Mouse (Mus musculus) adrenal gland, postnatal 14 days (tissue): ENCODE measurements around the gene Cds2. TPM values are rescaled to one million over a fixed set of nuclear protein-coding genes. Genes with fewer than 3 reads are reported as not detected.
"Not testable (repeated sequence)": the region's sequence is repeated elsewhere in the genome, so short reads cannot be mapped to it uniquely, and the experiment has no call there.

ENCODE experiments used
- DNase-seq: peaks from one replicate; pipeline ENCODE4 v3.0.0; 2021; ENCODE audit warnings: mixed read lengths
- total RNA-seq: library from RNA; stranded (reverse); gene quantifications from 2 replicates; pipeline ENCODE4 v1.2.3, GENCODE M21; 2021

Cds2 gene
- total RNA-seq, 1 experiment from 2014 or later = 62.8 TPM

DNA sequence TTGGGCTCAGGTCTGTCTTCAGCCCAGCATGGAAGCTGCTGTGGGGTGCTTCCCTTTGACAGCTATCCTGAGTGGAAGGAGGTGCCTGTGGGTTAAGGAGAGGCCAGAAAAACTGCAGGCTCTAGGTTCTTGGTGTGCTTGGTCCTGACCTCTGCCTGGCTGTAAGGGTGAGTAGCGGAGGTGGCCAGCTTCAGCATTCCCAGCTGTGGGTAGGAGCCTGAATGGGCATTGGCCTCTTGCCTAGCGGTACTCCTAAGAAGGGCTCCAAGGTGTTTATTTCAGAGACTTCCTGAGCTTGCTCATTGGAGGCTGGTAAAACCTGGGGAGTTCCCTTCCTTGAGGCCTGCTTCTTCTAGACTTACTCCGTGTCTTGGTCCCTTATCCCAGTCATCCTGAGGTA lies 28.3 kb downstream of the Cds2 start:
- peak; percentile 26 for DNase-seq

DNA sequence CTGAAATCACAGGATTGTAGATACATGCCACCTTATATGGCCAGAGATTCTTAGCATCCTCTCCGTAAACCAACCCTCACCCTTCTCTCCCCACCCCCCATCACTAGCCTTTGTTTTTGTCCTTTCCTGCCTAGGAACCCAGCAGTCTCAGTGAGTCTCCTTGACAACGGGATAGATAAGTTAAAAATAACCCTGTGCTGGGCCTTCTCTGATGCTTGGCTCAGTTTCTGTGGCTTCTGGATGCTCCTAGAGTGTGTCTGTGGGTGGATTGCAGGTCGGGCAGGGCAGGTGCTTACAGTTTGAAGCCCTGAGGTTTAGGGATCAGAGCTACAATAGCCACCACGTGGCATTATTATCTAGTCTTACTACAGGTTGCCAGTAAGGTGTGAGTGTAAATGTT lies 29.1 kb downstream of the Cds2 start:
- DNase-seq = peak; percentile 26

DNA sequence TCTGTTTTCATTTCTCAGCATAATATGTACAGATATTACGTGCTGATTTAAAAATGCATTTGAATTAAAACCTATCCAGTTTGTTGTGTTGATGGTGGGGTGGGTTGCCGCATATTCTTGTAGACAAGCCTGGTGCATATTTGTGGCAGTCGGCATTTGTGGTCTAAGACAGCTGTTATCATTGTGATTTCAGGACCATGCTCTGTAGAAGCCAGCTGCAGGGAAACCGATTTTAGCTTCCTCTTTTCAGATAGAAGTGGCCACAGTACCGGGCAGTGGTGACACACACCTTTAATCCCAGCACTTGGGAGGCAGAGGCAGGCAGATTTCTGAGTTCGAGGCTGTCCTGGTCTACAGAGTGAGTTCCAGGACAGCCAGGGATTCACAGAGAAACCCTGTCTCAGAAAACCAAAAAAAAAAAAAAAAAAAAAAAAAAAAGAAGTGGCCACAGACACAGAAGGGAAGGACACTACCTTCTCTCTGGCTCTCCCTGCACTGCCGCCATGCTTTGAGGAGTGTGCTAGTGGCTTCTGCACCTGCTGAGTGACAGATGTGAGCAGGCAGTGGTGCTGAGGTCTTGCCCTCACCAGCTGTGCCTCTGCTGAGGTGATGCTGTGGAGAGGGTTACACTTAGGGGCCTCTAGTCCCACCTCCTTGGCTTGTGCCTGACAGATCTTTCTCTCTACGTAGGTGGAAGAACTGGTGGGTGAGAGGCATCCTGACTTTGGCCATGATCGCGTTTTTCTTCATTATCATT lies 30.9 kb downstream of the Cds2 start:
- no peak for DNase-seq

DNA sequence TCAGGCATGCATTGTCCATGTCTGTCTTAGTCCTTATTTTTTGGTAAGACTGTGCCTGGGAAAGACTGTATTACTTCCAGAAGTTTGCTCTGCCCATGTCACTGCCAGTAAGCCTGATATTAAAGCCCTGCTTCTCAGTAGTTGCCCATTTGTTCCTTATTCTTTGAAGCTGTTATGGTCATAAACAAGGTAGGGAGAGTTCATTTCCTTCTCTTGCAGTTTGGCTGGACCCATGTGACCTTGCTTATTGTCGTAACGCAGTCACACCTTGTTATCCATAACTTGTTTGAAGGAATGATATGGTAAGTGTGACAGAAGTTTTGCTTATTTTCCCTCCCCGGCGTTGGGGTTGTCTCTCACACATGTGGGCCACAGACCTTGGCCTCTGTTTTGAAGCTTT lies 35.3 kb downstream of the Cds2 start:
- no peak for DNase-seq

DNA sequence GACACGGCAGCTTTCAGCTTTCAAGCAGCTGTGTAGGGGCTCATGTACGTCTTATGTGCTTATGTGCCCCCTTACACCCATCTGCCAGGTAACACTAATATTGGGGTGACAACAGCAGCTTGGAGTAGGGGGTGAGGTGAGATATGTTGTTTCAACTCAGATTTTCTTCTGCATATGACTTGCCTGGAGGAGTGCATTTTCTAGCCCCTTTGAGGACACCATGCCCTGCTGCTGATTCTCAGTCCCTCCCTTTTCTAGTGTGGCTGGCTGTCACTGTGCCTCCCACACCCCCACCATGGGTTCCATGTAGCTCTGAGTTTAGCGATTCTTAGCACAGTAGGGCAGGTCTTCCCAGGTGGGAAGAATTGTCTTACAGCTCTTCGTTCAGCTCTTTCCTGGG lies 38.5 kb downstream of the Cds2 start:
- no peak for DNase-seq

DNA sequence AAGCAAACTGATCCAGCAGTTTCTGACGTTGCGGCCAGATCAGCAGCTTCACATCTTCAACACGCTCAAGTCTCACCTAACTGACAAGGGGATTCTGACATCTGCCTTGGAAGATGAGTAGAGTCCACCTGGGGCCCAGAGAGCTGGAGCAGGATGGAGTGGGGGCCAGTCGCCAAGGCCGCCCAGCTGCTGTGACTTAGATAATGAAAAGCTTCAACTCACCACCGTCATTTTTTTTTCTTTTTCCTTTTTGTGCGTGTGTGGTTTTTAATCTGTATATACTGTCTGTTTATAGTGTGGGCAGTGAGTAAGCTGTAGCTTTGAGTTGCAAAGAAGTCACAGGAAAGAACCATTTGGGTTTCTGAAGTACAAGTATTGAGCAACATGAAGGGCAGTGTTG lies 42.2 kb downstream of the Cds2 start:
- no peak for DNase-seq

DNA sequence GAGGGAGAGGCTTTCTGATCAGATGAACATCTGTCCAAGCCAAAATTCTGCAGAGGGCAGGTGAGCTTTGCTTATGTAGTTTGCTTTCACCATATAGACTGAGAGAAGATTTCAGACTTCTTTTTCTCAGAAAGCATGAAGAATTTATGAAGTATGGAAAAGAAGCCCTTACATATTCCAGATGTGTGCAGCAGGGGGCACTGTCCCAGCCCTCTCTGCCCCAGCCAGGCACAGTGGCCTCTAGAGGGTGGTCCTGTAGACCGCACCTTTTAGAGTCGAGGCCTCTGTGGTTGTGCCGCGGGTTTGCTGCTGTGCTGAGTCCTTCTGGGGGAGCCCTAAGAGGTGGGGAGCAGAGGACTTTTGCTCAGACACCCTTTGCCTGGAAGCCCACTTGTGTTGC lies 43.0 kb downstream of the Cds2 start:
- peak; percentile 22 for DNase-seq

DNA sequence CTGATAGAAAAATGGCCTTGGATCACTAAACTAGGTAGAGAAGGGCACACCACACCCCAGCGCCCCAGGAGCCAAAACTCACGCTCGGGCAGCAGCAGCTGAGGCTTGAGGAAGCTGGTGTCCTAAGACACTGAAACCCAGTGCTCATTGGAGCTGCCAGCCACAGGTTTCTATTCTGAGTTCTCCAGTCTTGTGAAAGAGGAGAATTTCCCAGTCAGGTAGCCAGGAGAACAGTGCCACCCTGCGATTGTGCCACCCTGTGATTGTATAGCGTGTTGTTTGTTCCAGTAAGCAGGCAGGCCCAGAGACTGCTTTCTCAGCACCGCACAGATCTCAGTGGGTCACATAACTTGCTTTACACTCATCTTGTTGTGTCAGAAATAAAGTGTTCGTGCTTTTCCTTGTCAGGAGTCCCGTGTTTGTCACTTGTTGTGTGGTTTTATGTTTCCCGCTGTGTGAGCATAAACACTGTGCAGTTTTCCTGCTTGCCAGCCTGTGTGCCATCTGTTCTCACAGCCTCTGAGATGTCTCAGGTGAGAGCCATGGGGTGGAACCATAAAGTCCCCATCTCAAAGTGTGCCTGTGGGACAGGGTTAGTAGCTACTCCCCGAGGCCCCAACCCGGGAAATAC lies 44.4 kb downstream of the Cds2 start:
- DNase-seq = no peak

DNA sequence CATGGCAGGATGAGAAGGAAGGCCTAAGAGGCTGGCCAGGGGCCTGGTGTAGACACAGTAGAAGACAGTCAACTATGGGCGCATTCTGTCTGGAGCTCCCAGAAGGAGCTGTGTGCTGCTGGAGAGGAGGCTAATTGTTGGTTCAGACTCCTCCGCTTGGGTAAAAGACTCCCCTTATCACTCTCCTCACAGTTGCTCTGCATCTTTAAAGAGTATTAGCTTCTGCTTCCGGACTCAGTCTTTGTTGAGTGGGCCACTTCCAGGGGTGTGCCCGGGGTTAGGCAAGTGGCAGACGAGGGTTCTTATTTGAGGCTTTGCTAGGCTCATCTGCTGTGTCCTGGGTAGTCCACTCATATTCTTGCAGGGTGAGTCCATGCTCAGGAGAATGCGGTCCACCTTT lies 45.9 kb downstream of the Cds2 start:
- DNase-seq = no peak

DNA sequence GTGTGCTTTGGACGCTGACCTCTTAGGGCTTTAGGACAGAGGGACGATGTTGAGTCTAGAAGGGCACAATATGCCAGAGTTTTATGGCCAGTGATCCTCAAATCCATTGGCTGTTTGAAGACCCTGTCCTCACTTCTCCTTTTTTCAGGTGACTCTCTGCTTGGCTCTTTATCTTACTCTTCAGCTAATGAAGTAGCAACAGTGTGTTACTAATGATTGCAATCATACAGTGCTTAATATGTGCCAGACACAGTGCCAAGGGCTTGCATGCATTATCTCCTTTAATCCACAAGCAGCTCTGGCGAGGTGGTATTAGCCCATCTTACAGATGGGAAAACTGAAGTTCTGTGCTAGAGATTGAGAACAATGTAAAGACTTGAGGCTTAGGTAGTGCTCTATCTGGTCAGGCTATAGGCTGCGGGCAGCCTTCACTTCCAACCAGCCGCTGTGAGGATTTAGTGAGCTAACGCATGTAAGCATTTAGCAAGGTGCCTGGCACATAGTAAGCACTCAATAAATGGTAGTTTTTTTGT lies 46.5 kb downstream of the Cds2 start:
- DNase-seq = no peak

DNA sequence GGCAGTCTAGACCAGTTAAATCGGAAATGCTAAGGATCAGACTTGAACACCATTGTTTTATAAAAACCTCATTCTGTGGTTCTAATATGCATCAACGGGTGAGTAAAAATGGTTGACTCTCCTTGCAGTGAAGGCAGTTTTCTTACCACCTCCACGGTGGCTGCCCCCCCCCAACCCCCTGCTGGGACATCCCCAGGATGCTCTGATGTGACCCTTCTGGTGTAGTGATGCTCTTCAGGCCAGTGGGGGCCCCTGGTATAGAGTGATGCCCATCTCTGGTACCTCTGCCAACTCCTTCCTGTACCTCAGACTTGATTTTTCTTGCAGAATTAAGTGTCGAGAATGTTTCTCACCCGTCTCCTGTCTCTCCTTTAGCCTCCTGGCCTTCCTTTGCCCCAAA lies 49.7 kb downstream of the Cds2 start:
- DNase-seq = no peak

DNA sequence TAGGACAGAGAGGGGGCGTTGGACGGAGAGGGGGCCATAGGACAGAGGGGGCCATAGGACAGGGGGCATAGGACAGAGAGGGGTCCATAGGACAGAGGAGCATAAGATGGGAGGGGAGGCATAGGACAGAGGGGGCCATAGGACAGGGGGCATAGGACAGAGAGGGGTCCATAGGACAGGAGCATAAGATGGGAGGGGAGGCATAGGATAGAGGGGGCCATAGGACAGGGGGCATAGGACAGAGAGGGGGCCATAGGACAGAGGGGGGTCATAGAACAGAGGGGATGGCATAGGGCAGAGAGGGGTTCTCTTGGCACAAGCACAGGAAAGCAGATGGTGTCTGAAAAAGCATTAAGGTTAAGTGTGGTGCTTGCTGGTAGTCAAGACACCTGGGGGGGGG lies 50.6 kb downstream of the Cds2 start:
- DNase-seq = no peak

DNA sequence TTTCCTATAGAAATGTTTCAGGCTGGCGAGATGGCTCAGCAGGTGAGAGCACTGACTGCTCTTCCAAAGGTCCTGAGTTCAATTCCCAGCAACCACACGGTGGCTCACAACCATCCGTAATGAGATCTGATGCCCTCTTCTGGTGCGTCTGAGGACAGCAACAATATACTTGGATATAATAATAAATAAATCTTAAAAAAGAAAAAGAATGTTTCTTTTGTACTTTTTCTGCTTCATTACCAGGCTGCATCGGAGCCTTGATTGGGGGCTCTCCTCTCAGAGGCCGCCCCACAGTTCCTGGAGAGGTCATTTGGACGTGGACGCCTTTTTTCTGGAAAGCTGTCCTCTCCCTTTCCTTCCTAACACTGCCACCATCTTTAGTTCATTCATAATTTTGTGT lies 51.1 kb downstream of the Cds2 start:
- not testable (repeated sequence) for DNase-seq

DNA sequence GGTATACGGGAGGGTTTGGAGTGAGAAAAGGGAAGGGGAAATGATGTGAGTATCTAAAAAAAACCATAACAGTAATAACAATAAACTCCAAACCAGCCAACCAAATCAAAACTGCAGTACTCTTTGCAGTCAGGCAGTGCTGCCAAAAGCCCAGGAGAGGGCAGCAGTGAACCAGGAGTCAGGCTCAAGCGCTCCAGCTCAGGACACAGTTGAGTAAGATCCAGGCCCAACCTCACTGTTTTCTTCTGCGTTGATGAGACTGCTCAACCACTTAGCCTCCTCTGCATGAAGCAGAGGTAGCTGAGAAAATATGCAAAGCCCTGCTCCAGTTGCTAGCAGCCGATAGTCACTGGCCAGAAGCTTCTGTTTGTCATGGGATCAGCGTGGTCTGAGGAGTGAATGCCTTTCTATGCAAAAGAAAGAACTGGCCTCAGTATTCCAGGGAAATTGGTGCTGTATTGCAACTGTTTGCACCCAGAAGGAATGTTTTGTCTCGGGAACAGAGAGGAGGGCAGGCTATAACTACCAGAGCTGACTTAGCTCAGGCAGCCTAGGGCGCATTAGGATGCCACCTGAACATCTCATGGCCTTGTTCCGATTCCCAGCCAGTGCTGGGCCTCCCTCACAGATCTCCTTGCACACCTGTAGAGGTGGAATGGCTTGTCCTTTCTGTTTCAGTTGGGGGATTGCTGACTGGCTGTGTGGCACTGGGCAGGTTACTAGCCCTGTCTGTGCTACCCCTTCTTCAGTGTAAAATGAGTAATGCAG lies 53.3 kb downstream of the Cds2 start:
- peak; percentile 81 for DNase-seq

DNA sequence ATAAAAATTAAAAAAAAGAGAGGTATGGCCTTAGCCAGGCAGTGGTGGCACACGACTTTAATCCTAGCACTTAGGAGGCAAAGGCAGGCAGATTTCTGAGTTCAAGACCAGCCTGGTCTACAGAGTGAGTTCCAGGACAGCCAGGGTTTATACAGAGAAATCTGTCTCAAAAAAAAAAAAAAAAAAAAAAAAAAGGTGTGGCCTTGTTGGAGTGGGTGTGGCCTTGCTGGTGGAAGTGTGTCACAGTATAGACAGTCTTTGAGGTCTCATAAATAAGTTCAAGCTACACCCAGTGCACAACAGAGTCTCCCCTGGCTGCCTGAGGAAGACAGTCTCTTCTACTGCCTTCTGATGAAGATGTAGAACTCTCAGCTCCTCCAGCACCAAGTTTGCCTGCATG lies 54.2 kb downstream of the Cds2 start:
- no peak for DNase-seq

DNA sequence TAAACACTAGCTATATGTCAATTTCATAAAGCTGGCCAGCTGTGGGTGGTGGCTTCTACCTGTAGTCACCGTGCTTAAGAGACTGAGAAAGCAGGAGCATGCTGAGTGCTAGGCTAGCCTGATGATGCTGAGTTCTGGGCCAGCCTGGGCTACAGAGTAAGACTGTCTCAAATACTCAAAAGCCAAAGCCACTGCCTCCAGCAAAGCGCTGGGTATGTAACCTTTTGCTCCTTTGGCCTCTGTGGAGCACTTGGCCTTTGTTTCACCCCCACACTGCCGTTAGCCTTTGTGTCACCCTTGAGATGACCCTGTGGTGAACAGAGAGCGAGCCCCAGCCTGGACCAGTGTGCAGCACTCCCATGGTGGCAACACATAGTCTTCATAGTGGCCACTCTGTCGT lies 57.6 kb downstream of the Cds2 start:
- DNase-seq = no peak

DNA sequence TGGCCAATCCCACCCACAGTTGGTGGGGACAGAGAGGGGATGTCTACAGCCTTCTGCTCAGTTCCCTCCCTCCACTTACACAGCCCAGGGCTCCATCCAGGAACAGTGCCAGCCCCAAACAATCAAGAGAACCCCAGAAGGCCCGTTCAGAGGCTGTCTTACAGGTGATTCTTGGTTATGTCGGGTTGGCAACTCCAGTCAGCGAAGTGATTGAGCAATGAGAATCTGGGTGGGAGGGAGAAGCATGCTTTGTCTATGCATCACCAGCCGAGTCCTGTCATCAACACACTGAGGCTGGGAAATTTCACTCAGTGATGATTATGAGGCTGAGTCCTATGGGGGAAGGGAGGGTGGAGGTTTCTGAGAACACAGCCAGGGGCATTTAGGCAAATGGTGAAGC lies 60.6 kb downstream of the Cds2 start:
- DNase-seq = no peak

DNA sequence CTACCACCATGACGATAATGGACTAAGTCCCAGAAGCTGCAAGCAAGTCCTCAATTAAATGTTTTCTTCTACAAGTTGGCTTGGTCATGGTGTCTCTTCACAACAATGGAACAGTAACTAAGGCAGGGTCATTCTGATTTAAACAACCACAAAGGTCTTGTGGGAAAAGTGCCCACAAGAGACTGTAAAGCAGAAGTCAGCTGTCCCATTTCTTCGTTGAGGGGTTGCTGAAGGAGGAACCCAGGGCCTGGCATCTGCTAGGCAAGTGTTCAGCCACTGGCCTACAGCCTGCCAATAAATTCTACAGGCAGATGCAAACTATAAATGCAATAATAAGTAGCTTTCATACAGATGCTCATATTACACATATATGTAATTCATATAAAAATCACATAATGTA lies 74.3 kb downstream of the Cds2 start:
- DNase-seq = no peak

DNA sequence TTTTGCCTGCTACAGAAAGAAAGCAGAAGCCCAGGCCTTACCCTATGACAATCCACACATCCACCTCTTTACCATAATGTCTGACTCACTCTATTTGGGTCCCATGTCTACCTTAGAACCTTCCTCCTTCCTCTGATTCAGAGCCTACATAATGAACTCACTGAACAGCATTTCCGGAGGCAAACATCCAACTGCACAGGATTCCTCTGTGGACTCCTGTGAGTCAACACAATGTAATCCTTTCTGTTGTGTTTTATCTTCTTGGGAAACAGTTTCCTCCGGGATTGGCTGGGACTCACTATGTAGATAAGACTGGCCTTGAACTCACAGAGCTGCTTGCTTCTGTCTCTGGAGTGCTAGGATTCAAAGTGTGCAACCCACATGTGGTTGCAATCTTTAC lies 77.4 kb downstream of the Cds2 start:
- peak; percentile 21 for DNase-seq

DNA sequence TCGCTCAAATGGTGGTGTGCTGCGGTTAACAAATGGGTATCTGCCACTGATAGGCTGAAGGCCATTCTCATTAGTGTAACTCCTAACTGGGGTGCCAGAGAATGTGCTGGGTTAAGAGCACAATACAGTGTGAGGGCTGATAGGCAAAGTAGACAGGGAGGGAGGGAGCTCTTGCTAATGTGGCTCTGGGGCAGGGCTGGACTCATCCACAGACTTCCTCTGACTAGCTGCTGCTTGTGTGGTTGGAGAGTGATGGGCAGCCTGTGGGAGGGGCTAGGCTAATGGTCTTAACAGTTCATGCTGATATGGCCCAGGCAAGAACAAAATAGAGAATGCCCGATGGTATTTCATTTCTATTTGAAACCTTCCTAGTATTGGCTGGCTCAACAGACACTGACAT lies 78.3 kb downstream of the Cds2 start:
- DNase-seq = no peak

DNA sequence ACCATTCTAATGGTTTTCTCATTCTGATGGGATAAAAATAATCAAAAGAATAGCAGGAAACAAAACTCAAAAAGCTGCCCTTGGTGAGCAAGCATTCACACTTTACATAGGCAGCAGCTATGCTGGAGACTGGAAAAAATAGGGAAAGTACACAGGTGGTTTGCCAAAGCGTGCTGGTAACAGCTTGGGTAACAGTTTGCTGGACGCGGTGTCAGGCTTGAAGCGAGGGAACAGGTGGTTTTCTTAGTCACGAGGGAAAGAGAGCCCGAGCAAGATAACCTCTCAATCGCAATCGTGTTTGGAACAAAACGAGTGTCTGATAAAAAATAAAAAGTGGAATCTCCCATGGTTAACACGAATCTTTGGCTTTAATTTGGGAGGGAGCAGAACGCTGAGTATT lies 80.9 kb downstream of the Cds2 start:
- DNase-seq = no peak
